Mouse (Mus musculus): ENCODE measurements around the gene Copg2. TPM values are rescaled to one million over a fixed set of nuclear protein-coding genes. Genes with fewer than 3 reads are reported as not detected.

Copg2 gene
- polyA plus RNA-seq, 1 experiment from 2014 or later = 20.6 TPM

- peak overlapping the region; percentile 25 for H3K27ac ChIP-seq (ENCODE audit: low read length)
- H3K4me3 ChIP-seq (replicated peaks; ENCODE audit: low read length) = peak overlapping the region; percentile 53
- peaks cover 3% of the 10 kb centered on the region; the same call in 1 of the 2 replicates for H3K4me1 ChIP-seq (ENCODE audit: control insufficient read depth, insufficient read depth, low read length)
- peaks cover 7% of the 10 kb centered on the region; the same call in 1 of the 2 replicates for H3K36me3 ChIP-seq (ENCODE audit: control insufficient read depth, insufficient read depth, low read length)
- H3K27me3 ChIP-seq (ENCODE audit: control insufficient read depth, insufficient read depth, low read length) = no peaks in the 10 kb centered on the region
- H3K9ac ChIP-seq (ENCODE audit: low read length) = peak overlapping the region; percentile 68
- H3K4me2 ChIP-seq (ENCODE audit: low read depth, low read length) = peak overlapping the region; percentile 57
- 44% methylated on average over 20 of the region's 20 CpGs for WGBS
- no peak for ATAC-seq (ENCODE audit: insufficient read depth, low FRiP score)
- peaks cover 34% of the 10 kb centered on the region for H3K9me3 ChIP-seq (replicated peaks; ENCODE audit: control insufficient read depth, low read length)
Observed at GRCm38 (mm10) chr6:30738464-30739006, 158.1 kb downstream of the Copg2 start.

- peaks cover 34% of the 10 kb centered on the region for H3K9me3 ChIP-seq (replicated peaks; ENCODE audit: control insufficient read depth, low read length)
- peak overlapping the region; percentile 66 for H3K27ac ChIP-seq (ENCODE audit: low read length)
- H3K4me2 ChIP-seq (ENCODE audit: low read depth, low read length) = peak overlapping the region; percentile 57
- H3K4me1 ChIP-seq (ENCODE audit: control insufficient read depth, insufficient read depth, low read length) = peaks cover 3% of the 10 kb centered on the region; the same call in 1 of the 2 replicates
- peak; percentile 70 for ATAC-seq (ENCODE audit: insufficient read depth, low FRiP score)
- H3K9ac ChIP-seq (ENCODE audit: low read length) = peak overlapping the region; percentile 68
- 57% methylated on average over 63 of the region's 66 CpGs for WGBS
- H3K36me3 ChIP-seq (ENCODE audit: control insufficient read depth, insufficient read depth, low read length) = peaks cover 6% of the 10 kb centered on the region; the same call in 1 of the 2 replicates
- H3K4me3 ChIP-seq (replicated peaks; ENCODE audit: low read length) = peak overlapping the region; percentile 53
- H3K27me3 ChIP-seq (ENCODE audit: control insufficient read depth, insufficient read depth, low read length) = no peaks in the 10 kb centered on the region
Observed at GRCm38 (mm10) chr6:30737548-30738463, 158.8 kb downstream of the Copg2 start.

DNA sequence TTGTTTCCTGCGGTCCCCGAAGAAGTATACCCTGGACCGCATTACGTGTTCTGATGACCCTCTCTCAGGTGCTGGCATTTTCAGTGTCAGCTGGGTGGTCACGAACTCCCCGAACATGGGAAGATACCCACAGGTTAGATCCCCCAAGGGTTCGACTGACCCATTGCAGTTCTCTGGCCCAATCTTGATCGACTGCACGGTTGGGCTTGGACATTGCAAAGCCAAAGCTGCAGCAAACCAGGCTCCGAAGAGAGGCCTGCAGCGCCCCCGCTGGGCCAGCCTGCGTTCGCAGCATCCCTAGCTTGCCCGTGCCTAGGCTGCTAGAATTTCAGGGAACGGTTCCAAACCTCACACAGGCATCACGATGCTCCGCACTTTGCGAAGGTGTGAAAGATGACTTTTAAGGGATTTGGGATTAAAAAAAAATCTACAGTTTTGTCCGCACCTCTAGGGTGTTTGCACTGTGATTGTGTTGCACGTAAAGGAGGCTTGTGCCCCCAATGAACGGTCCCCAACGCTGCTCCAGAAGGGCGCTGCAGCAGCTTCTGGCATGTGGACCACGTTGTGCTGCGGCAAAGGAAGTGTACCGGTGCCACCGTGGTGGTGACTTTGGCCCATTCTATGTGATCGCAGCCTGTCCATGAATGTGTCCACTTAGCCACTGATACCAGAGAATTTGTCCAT is 159.6 kb downstream of the Copg2 start:
- peak overlapping the region; percentile 53 for H3K4me3 ChIP-seq (replicated peaks; ENCODE audit: low read length)
- peak overlapping the region; percentile 57 for H3K4me2 ChIP-seq (ENCODE audit: low read depth, low read length)
- WGBS = 50% methylated on average over 29 of the region's 29 CpGs
- H3K9me3 ChIP-seq (replicated peaks; ENCODE audit: control insufficient read depth, low read length) = peaks cover 34% of the 10 kb centered on the region
- H3K4me1 ChIP-seq (ENCODE audit: control insufficient read depth, insufficient read depth, low read length) = peaks cover 3% of the 10 kb centered on the region; the same call in 1 of the 2 replicates
- H3K9ac ChIP-seq (ENCODE audit: low read length) = peak overlapping the region; percentile 55
- H3K27me3 ChIP-seq (ENCODE audit: control insufficient read depth, insufficient read depth, low read length) = no peaks in the 10 kb centered on the region
- peak; percentile 80 for ATAC-seq (ENCODE audit: insufficient read depth, low FRiP score)
- H3K36me3 ChIP-seq (ENCODE audit: control insufficient read depth, insufficient read depth, low read length) = no peaks in the 10 kb centered on the region
- H3K27ac ChIP-seq (ENCODE audit: low read length) = peak overlapping the region; percentile 78

GRCm38 (mm10) chr6:30736372-30736762 is 160.2 kb downstream of the Copg2 start:
- Histone ChIP-seq H3K9me3 (replicated peaks; ENCODE audit: control insufficient read depth, low read length) (peaks cover 34% of the 10 kb centered on the region), H3K36me3 (ENCODE audit: control insufficient read depth, insufficient read depth, low read length) (no peaks in the 10 kb centered on the region), H3K4me3 (replicated peaks; ENCODE audit: low read length) (no peak overlapping the region), H3K27me3 (ENCODE audit: control insufficient read depth, insufficient read depth, low read length) (no peaks in the 10 kb centered on the region), H3K27ac (ENCODE audit: low read length) (peak overlapping the region; percentile 78), H3K4me2 (ENCODE audit: low read depth, low read length) (peak overlapping the region; percentile 34), H3K4me1 (ENCODE audit: control insufficient read depth, insufficient read depth, low read length) (peaks cover 3% of the 10 kb centered on the region; the same call in 1 of the 2 replicates), H3K9ac (ENCODE audit: low read length) (peak overlapping the region; percentile 48; the same call in 1 of the 2 replicates)
- ATAC-seq (ENCODE audit: insufficient read depth, low FRiP score) = no peak
- WGBS = 52% methylated on average over 13 of the region's 13 CpGs

DNA sequence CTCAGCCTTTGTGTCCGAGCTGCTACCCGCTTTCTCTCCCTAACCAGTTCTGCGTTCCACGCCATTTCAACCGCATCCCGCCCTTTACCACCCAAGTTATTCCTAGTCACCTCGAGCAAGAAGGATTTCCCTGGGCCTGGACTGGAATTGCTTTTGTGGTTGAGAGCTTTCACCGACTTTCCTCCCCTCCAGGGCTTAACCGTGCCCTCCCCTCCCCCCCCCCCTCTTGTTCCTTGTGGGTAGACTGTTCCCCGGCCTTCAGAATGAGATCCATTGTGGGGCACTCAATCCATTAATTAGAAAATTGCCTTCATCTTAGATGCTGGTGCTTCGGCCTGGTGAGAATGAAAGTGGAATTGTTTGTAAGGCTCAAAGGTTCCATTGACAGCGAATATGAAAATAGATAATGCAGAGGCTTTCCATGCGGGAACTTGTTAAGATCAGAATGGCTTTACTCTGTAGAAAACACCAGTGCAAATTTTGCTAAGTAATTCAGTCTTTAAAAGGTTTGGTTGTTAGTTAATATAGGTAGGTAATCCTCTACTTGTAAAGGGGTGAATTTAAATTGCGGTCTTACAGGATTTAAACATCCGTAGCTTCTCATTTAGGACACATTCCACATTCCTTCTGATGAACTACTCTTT is 160.7 kb downstream of the Copg2 start:
- Histone ChIP-seq H3K9me3 (replicated peaks; ENCODE audit: control insufficient read depth, low read length) (peaks cover 34% of the 10 kb centered on the region), H3K27ac (ENCODE audit: low read length) (peak overlapping the region; percentile 78), H3K9ac (ENCODE audit: low read length) (peak overlapping the region; percentile 46), H3K27me3 (ENCODE audit: control insufficient read depth, insufficient read depth, low read length) (no peaks in the 10 kb centered on the region), H3K4me3 (replicated peaks; ENCODE audit: low read length) (peak overlapping the region; percentile 10; the same call in 1 of the 2 replicates), H3K4me2 (ENCODE audit: low read depth, low read length) (peak overlapping the region; percentile 34), H3K4me1 (ENCODE audit: control insufficient read depth, insufficient read depth, low read length) (peaks cover 3% of the 10 kb centered on the region; the same call in 1 of the 2 replicates), H3K36me3 (ENCODE audit: control insufficient read depth, insufficient read depth, low read length) (no peaks in the 10 kb centered on the region)
- no peak for ATAC-seq (ENCODE audit: insufficient read depth, low FRiP score)
- WGBS = 53% methylated on average over 15 of the region's 15 CpGs

DNA sequence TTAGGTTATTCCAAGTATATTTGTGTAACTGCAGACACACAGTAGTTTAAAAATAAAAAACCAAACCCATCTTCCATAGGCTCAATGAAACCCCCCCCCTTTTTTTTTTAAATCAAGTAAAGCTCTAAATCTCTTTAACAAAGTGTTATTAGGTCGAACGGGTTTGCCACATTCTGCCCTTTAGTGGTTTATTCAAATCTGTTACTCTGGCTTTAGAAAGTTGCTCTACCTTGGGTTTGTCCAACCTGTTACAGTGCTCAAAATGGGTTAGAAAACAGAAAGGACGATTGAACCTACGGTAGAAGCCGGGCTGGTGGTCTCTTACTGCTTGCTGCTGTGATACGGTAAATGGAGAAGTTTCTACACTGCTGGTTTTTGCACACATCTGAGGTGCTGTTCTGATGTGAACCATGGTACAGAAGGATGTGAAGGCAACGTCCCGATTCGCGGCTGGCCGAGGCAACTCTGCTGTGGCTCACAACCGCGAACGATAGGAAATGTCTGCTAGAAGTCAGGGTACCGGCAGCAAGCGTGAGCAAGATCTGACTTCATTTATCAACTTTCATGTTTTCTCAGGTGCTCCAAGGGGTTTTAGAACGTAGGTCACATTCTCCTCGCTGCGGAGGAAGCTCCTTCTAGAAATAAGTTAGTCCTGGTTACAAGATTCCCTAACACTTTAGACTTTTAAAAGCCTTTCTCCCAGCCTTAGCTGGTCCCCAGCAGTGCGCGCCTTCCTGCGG is 161.4 kb downstream of the Copg2 start:
- 53% methylated on average over 22 of the region's 22 CpGs for WGBS
- Histone ChIP-seq H3K4me1 (ENCODE audit: control insufficient read depth, insufficient read depth, low read length) (0 out of 2 replicates have a peak, but pooled peaks cover 3% of the 10 kb centered on the region), H3K27ac (ENCODE audit: low read length) (peak overlapping the region; percentile 78), H3K9ac (ENCODE audit: low read length) (peak overlapping the region; percentile 46), H3K4me2 (ENCODE audit: low read depth, low read length) (peak overlapping the region; percentile 34), H3K4me3 (replicated peaks; ENCODE audit: low read length) (peak overlapping the region; percentile 10), H3K36me3 (ENCODE audit: control insufficient read depth, insufficient read depth, low read length) (no peaks in the 10 kb centered on the region), H3K9me3 (replicated peaks; ENCODE audit: control insufficient read depth, low read length) (peaks cover 34% of the 10 kb centered on the region), H3K27me3 (ENCODE audit: control insufficient read depth, insufficient read depth, low read length) (no peaks in the 10 kb centered on the region)
- no peak for ATAC-seq (ENCODE audit: insufficient read depth, low FRiP score)

DNA sequence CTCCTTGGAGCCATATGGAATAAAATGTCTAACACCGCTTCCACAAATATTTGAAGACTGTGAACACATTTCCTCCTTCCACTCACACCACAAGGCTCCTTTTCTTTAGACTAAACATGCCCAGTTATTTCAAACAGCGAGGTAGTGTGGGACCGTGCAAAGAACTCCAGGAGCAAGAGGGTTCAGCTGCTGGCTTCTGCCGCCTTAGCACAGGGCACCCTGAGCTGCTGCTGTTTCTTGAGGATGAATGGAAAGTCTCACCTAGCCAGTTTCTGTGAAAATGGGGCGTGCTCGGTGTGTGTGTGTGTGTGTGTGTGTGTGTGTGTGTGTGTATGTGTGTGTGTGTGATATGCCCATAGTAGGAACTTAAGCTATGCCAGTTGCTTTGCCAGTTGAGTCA is 162.1 kb downstream of the Copg2 start:
- Histone ChIP-seq H3K4me1 (ENCODE audit: control insufficient read depth, insufficient read depth, low read length) (peaks cover 10% of the 10 kb centered on the region; the same call in 1 of the 2 replicates), H3K27me3 (ENCODE audit: control insufficient read depth, insufficient read depth, low read length) (no peaks in the 10 kb centered on the region), H3K9ac (ENCODE audit: low read length) (no peak overlapping the region), H3K4me3 (replicated peaks; ENCODE audit: low read length) (no peak overlapping the region), H3K4me2 (ENCODE audit: low read depth, low read length) (no peak overlapping the region), H3K27ac (ENCODE audit: low read length) (peak overlapping the region; percentile 78), H3K9me3 (replicated peaks; ENCODE audit: control insufficient read depth, low read length) (peaks cover 34% of the 10 kb centered on the region), H3K36me3 (ENCODE audit: control insufficient read depth, insufficient read depth, low read length) (no peaks in the 10 kb centered on the region)
- no peak for ATAC-seq (ENCODE audit: insufficient read depth, low FRiP score)
- WGBS = 57% methylated on average over 6 of the region's 6 CpGs

GRCm38 (mm10) chr6:30732571-30733130 is 163.9 kb downstream of the Copg2 start:
- WGBS = 55% methylated on average over 18 of the region's 18 CpGs
- no peak for ATAC-seq (ENCODE audit: insufficient read depth, low FRiP score)

More at GRCm38 (mm10) chr6:30732571-30733130, 163.9 kb downstream of the Copg2 start:
- peaks cover 22% of the 10 kb centered on the region for H3K9me3 ChIP-seq (replicated peaks; ENCODE audit: control insufficient read depth, low read length)
- H3K4me1 ChIP-seq (ENCODE audit: control insufficient read depth, insufficient read depth, low read length) = peaks cover 10% of the 10 kb centered on the region; the same call in 1 of the 2 replicates
- no peak overlapping the region for H3K27ac ChIP-seq (ENCODE audit: low read length)
- H3K4me3 ChIP-seq (replicated peaks; ENCODE audit: low read length) = no peak overlapping the region
- no peak overlapping the region for H3K4me2 ChIP-seq (ENCODE audit: low read depth, low read length)
- H3K27me3 ChIP-seq (ENCODE audit: control insufficient read depth, insufficient read depth, low read length) = no peaks in the 10 kb centered on the region
- no peaks in the 10 kb centered on the region for H3K36me3 ChIP-seq (ENCODE audit: control insufficient read depth, insufficient read depth, low read length)
- no peak overlapping the region for H3K9ac ChIP-seq (ENCODE audit: low read length)
